Mouse (Mus musculus): ENCODE results near the gene Apba3. TPM values are rescaled to one million over a fixed set of nuclear protein-coding genes. Genes with fewer than 3 reads are reported as not detected.
A peak's percentile ranks its signal among the peaks of the same experiment; 100 is the strongest.
"Not testable (repeated sequence)": the region's sequence is repeated elsewhere in the genome, so short reads cannot be mapped to it uniquely, and the experiment has no call there.

Apba3 gene
- 61.2 and 69.2 TPM in 2 replicates for polyA plus RNA-seq (2015; fragmentation: Nextera tagmentation; extraction: Ambion mirVana)

GRCm38 (mm10) chr10:81266211-81267105 is at the start of gene Apba3, which contains the start of gene Mrpl54:
Gene Apba3 (plus strand): TSS chr10:81266960.
Gene Mrpl54 (minus strand): TSS chr10:81266934.
- Histone ChIP-seq H3K36me3 (ENCODE audit: control insufficient read depth, insufficient read depth, low read length) (peaks cover 19% of the 10 kb centered on the region), H3K9ac (ENCODE audit: low read length) (peak within 1 kb of the TSS; percentile 80), H3K4me3 (ENCODE audit: low read length) (peak within 1 kb of the TSS; percentile 71), H3K4me1 (replicated peaks; ENCODE audit: control insufficient read depth, insufficient read depth, low read length) (peaks cover 18% of the 10 kb centered on the region), H3K9me3 (ENCODE audit: control insufficient read depth, low read length) (no peaks in the 10 kb centered on the region), H3K27me3 (ENCODE audit: control insufficient read depth, insufficient read depth, low read depth, low read length) (no peaks in the 10 kb centered on the region), H3K27ac (ENCODE audit: low read length) (peak within 1 kb of the TSS; percentile 80), H3K4me2 (ENCODE audit: low read depth, low read length) (peak within 1 kb of the TSS; percentile 52)
- ATAC-seq (ENCODE audit: low read depth): peak; percentile 96
- WGBS: under 1% methylated on average over 48 of the region's 48 CpGs

DNA sequence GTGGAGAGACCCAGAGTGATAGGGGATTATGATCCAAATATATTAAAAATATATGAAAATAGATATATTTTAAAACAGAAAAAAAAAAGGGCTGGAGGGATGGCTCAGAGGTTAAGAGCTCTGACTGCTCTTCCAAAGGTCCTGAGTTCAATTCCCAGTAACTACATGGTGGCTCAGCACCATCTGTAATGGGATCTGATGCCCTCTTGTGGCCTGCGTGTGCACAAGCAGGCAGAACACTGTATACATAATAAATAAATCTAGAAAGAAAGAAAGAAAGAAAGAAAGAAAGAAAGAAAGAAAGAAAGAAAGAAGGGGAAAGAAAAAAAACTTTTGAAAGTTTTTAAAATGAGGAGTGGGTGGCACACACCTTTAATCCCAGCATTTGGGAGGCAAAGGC is 49.5 kb upstream of the Apba3 start:
- not testable (repeated sequence) for H3K27ac ChIP-seq (ENCODE audit: low read length); H3K4me1 ChIP-seq (replicated peaks; ENCODE audit: control insufficient read depth, insufficient read depth, low read length); H3K4me3 ChIP-seq (ENCODE audit: low read length); H3K9me3 ChIP-seq (ENCODE audit: control insufficient read depth, low read length); H3K9ac ChIP-seq (ENCODE audit: low read length); ATAC-seq (ENCODE audit: low read depth); H3K4me2 ChIP-seq (ENCODE audit: low read depth, low read length); H3K36me3 ChIP-seq (ENCODE audit: control insufficient read depth, insufficient read depth, low read length); H3K27me3 ChIP-seq (ENCODE audit: control insufficient read depth, insufficient read depth, low read depth, low read length)
- 21% methylated on average over 1 of the region's 1 CpGs for WGBS

DNA sequence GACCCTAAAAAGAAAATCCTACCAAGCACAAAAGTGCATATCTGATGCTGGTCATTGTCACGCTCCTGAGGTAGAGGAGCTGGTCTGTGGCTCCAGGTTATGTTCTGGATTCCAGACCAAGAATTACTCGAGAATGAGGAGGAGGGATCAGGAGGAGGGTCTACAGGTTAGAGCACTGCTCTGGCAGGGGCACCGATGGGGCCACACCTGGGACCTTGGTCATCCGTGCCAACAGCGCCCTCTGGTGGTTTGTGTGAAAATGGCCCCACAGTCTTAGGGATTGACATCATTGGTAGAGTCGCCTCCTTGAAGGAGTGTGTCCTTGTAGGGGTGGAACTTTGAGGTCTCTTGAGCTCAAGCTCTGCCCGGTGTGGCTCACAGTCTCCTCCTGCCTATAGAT is 48.8 kb upstream of the Apba3 start:
- H3K4me1 ChIP-seq (replicated peaks; ENCODE audit: control insufficient read depth, insufficient read depth, low read length): no peaks in the 10 kb centered on the region
- no peak overlapping the region for H3K4me3 ChIP-seq (ENCODE audit: low read length)
- no peak overlapping the region for H3K9ac ChIP-seq (ENCODE audit: low read length)
- H3K9me3 ChIP-seq (ENCODE audit: control insufficient read depth, low read length): no peaks in the 10 kb centered on the region
- H3K27me3 ChIP-seq (ENCODE audit: control insufficient read depth, insufficient read depth, low read depth, low read length): no peaks in the 10 kb centered on the region
- ATAC-seq (ENCODE audit: low read depth): peak; percentile 49
- H3K4me2 ChIP-seq (ENCODE audit: low read depth, low read length): no peak overlapping the region
- no peaks in the 10 kb centered on the region for H3K36me3 ChIP-seq (ENCODE audit: control insufficient read depth, insufficient read depth, low read length)
- 24% methylated on average over 7 of the region's 7 CpGs for WGBS
- no peak overlapping the region for H3K27ac ChIP-seq (ENCODE audit: low read length)

GRCm38 (mm10) chr10:81221402-81222015 is 45.3 kb upstream of the Apba3 start:
- no peak for ATAC-seq (ENCODE audit: low read depth)
- Histone ChIP-seq H3K36me3 (ENCODE audit: control insufficient read depth, insufficient read depth, low read length) (no peaks in the 10 kb centered on the region), H3K9ac (ENCODE audit: low read length) (no peak overlapping the region), H3K4me3 (ENCODE audit: low read length) (no peak overlapping the region), H3K4me2 (ENCODE audit: low read depth, low read length) (no peak overlapping the region), H3K4me1 (replicated peaks; ENCODE audit: control insufficient read depth, insufficient read depth, low read length) (no peaks in the 10 kb centered on the region), H3K27ac (ENCODE audit: low read length) (no peak overlapping the region), H3K9me3 (ENCODE audit: control insufficient read depth, low read length) (no peaks in the 10 kb centered on the region), H3K27me3 (ENCODE audit: control insufficient read depth, insufficient read depth, low read depth, low read length) (no peaks in the 10 kb centered on the region)
- 84% methylated on average over 5 of the region's 5 CpGs for WGBS

DNA sequence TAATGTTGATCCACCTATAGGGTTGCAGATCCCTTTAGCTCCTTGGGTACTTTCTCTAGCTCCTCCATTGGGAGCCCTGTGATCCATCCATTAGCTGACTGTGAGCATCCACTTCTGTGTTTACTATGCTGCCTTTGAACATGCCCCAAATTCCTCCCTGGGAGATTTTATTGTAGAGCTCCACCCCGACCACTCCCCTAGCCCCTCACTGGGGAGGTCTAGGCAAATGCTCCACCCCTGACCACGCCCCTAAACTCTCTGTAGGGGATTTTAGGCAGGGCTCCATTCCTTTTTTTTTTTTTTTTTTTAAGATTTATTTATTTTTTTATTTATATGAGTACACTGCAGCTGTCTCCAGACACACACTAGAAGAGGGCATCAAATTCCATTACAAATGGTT is 43.0 kb upstream of the Apba3 start:
- not testable (repeated sequence) for H3K27ac ChIP-seq (ENCODE audit: low read length); H3K4me2 ChIP-seq (ENCODE audit: low read depth, low read length); H3K9me3 ChIP-seq (ENCODE audit: control insufficient read depth, low read length); H3K9ac ChIP-seq (ENCODE audit: low read length); H3K4me3 ChIP-seq (ENCODE audit: low read length); ATAC-seq (ENCODE audit: low read depth); H3K27me3 ChIP-seq (ENCODE audit: control insufficient read depth, insufficient read depth, low read depth, low read length); H3K4me1 ChIP-seq (replicated peaks; ENCODE audit: control insufficient read depth, insufficient read depth, low read length); H3K36me3 ChIP-seq (ENCODE audit: control insufficient read depth, insufficient read depth, low read length)
- WGBS: 58% methylated on average over 2 of the region's 2 CpGs

GRCm38 (mm10) chr10:81229735-81230437 is 36.9 kb upstream of the Apba3 start:
- no peak overlapping the region for H3K4me3 ChIP-seq (ENCODE audit: low read length)
- no peak overlapping the region for H3K27ac ChIP-seq (ENCODE audit: low read length)
- no peak overlapping the region for H3K9ac ChIP-seq (ENCODE audit: low read length)
- ATAC-seq (ENCODE audit: low read depth): no peak
- WGBS: 15% methylated on average over 20 of the region's 20 CpGs
- H3K4me2 ChIP-seq (ENCODE audit: low read depth, low read length): no peak overlapping the region
- H3K27me3 ChIP-seq (ENCODE audit: control insufficient read depth, insufficient read depth, low read depth, low read length): peaks cover 28% of the 10 kb centered on the region
- no peaks in the 10 kb centered on the region for H3K9me3 ChIP-seq (ENCODE audit: control insufficient read depth, low read length)
- H3K36me3 ChIP-seq (ENCODE audit: control insufficient read depth, insufficient read depth, low read length): no peaks in the 10 kb centered on the region
- H3K4me1 ChIP-seq (replicated peaks; ENCODE audit: control insufficient read depth, insufficient read depth, low read length): peaks cover 6% of the 10 kb centered on the region

- H3K9ac ChIP-seq (ENCODE audit: low read length): no peak within 1 kb of the TSS
- no peak within 1 kb of the TSS for H3K27ac ChIP-seq (ENCODE audit: low read length)
- H3K9me3 ChIP-seq (ENCODE audit: control insufficient read depth, low read length): no peaks in the 10 kb centered on the region
- 11% methylated on average over 27 of the region's 27 CpGs for WGBS
- H3K4me2 ChIP-seq (ENCODE audit: low read depth, low read length): no peak within 1 kb of the TSS
- H3K36me3 ChIP-seq (ENCODE audit: control insufficient read depth, insufficient read depth, low read length): no peaks in the 10 kb centered on the region
- peaks cover 28% of the 10 kb centered on the region for H3K27me3 ChIP-seq (ENCODE audit: control insufficient read depth, insufficient read depth, low read depth, low read length)
- H3K4me1 ChIP-seq (replicated peaks; ENCODE audit: control insufficient read depth, insufficient read depth, low read length): peaks cover 6% of the 10 kb centered on the region
- ATAC-seq (ENCODE audit: low read depth): no peak
- H3K4me3 ChIP-seq (ENCODE audit: low read length): no peak within 1 kb of the TSS
These were observed 36.1 kb upstream of the Apba3 start, which contains the start of gene Atcay for GRCm38 (mm10) chr10:81230438-81231332. Gene Atcay (minus strand): TSS chr10:81230833.

- Histone ChIP-seq H3K4me3 (ENCODE audit: low read length) (no peak overlapping the region), H3K27me3 (ENCODE audit: control insufficient read depth, insufficient read depth, low read depth, low read length) (peaks cover 28% of the 10 kb centered on the region), H3K4me2 (ENCODE audit: low read depth, low read length) (no peak overlapping the region), H3K27ac (ENCODE audit: low read length) (no peak overlapping the region), H3K9me3 (ENCODE audit: control insufficient read depth, low read length) (no peaks in the 10 kb centered on the region), H3K9ac (ENCODE audit: low read length) (no peak overlapping the region), H3K36me3 (ENCODE audit: control insufficient read depth, insufficient read depth, low read length) (no peaks in the 10 kb centered on the region), H3K4me1 (replicated peaks; ENCODE audit: control insufficient read depth, insufficient read depth, low read length) (peaks cover 6% of the 10 kb centered on the region)
- no peak for ATAC-seq (ENCODE audit: low read depth)
- 46% methylated on average over 7 of the region's 7 CpGs for WGBS
These were observed 35.3 kb upstream of the Apba3 start for GRCm38 (mm10) chr10:81231436-81231835.

All from lung, embryonic 16.5 days (tissue).